Mouse (Mus musculus): ENCODE measurements around the gene Gm5862. TPM values are rescaled to one million over a fixed set of nuclear protein-coding genes. Genes with fewer than 3 reads are reported as not detected.
"Not testable (repeated sequence)": the region's sequence is repeated elsewhere in the genome, so short reads cannot be mapped to it uniquely, and the experiment has no call there.

Gm5862 gene
- polyA plus RNA-seq (2021): not detected

GRCm38 (mm10) chr5:26022816-26023215 is at the start of gene Gm5862:
TSS of gene Gm5862 (minus strand) at chr5:26022916.
- in situ Hi-C loops (cut with MboI; ENCODE audit: low pct_unique_long_range_greater_than_20kb); POLR2A ChIA-PET; CTCF ChIA-PET; DNase-seq (ENCODE audit: low read depth, low spot score); H3K27me3 ChIP-seq; ATAC-seq: not testable (repeated sequence)

- no peak for TF ChIP-seq CTCF (IDR thresholded peaks at IDR 0.05)
- POLR2A ChIA-PET: no interaction called here
- H3K27me3 ChIP-seq: no peaks in the 10 kb centered on the region
- CTCF ChIA-PET: no interaction called here
- in situ Hi-C loops (cut with MboI; ENCODE audit: low pct_unique_long_range_greater_than_20kb): no loop called here
- DNase-seq (ENCODE audit: low read depth, low spot score): no peak
- ATAC-seq: no peak
Observed at GRCm38 (mm10) chr5:26070716-26071115, 48.0 kb upstream of the Gm5862 start.

- H3K27me3 ChIP-seq; DNase-seq (ENCODE audit: low read depth, low spot score); CTCF ChIA-PET; POLR2A ChIA-PET; ATAC-seq; in situ Hi-C loops (cut with MboI; ENCODE audit: low pct_unique_long_range_greater_than_20kb): not testable (repeated sequence)
Observed at GRCm38 (mm10) chr5:26058481-26058880, 35.8 kb upstream of the Gm5862 start, which contains the start of gene Gm7347. TSS of gene Gm7347 (minus strand) at chr5:26058581.

- DNase-seq (ENCODE audit: low read depth, low spot score); in situ Hi-C loops (cut with MboI; ENCODE audit: low pct_unique_long_range_greater_than_20kb); CTCF ChIA-PET; ATAC-seq; H3K27me3 ChIP-seq; POLR2A ChIA-PET: not testable (repeated sequence)
Observed at GRCm38 (mm10) chr5:26039458-26039857, 16.7 kb upstream of the Gm5862 start, which contains the start of gene Speer4a. TSS of gene Speer4a (minus strand) at chr5:26039558.

GRCm38 (mm10) chr5:26007697-26008096 is 15.0 kb downstream of the Gm5862 start:
- ATAC-seq; H3K27me3 ChIP-seq; in situ Hi-C loops (cut with MboI; ENCODE audit: low pct_unique_long_range_greater_than_20kb); POLR2A ChIA-PET; CTCF ChIA-PET; DNase-seq (ENCODE audit: low read depth, low spot score): not testable (repeated sequence)

- ATAC-seq; CTCF ChIA-PET; in situ Hi-C loops (cut with MboI; ENCODE audit: low pct_unique_long_range_greater_than_20kb); DNase-seq (ENCODE audit: low read depth, low spot score); H3K27me3 ChIP-seq; POLR2A ChIA-PET: not testable (repeated sequence)
Observed at GRCm38 (mm10) chr5:26006937-26007695, 15.6 kb downstream of the Gm5862 start.

GRCm38 (mm10) chr5:26004698-26005097 is 18.0 kb downstream of the Gm5862 start, which contains the start of gene Gm1979:
TSS of gene Gm1979 (minus strand) at chr5:26004798.
- CTCF ChIA-PET; DNase-seq (ENCODE audit: low read depth, low spot score); H3K27me3 ChIP-seq; POLR2A ChIA-PET; in situ Hi-C loops (cut with MboI; ENCODE audit: low pct_unique_long_range_greater_than_20kb); ATAC-seq: not testable (repeated sequence)

GRCm38 (mm10) chr5:25988550-25988949 is 34.2 kb downstream of the Gm5862 start, which contains the start of gene Gm21698:
TSS of gene Gm21698 (minus strand) at chr5:25988650.
- POLR2A ChIA-PET; CTCF ChIA-PET; in situ Hi-C loops (cut with MboI; ENCODE audit: low pct_unique_long_range_greater_than_20kb); ATAC-seq; H3K27me3 ChIP-seq; DNase-seq (ENCODE audit: low read depth, low spot score): not testable (repeated sequence)

GRCm38 (mm10) chr5:25972563-25972962 is 50.2 kb downstream of the Gm5862 start, which contains the start of gene Gm21680:
TSS of gene Gm21680 (minus strand) at chr5:25972663.
- CTCF ChIA-PET; DNase-seq (ENCODE audit: low read depth, low spot score); in situ Hi-C loops (cut with MboI; ENCODE audit: low pct_unique_long_range_greater_than_20kb); H3K27me3 ChIP-seq; ATAC-seq; POLR2A ChIA-PET: not testable (repeated sequence)

Other genes with a start within 250 kb of the Gm5862 start
- not detected for gene Gm21663, start 80.5 kb downstream of the Gm5862 start, polyA plus RNA-seq (2021)
- gene Gm21671, start 68.5 kb downstream of the Gm5862 start, polyA plus RNA-seq (2021): not detected
- not detected for gene Gm21680, start 50.3 kb downstream of the Gm5862 start, polyA plus RNA-seq (2021)
- gene Gm21698, start 34.3 kb downstream of the Gm5862 start, polyA plus RNA-seq (2021): not detected
- not detected for gene Gm1979, start 18.1 kb downstream of the Gm5862 start, polyA plus RNA-seq (2021)
- not detected for gene Speer4a, start 16.6 kb upstream of the Gm5862 start, polyA plus RNA-seq (2021)
- not detected for gene Gm7347, start 35.7 kb upstream of the Gm5862 start, polyA plus RNA-seq (2021)
- not detected for gene Gm10471, start 66.4 kb upstream of the Gm5862 start, polyA plus RNA-seq (2021)
- gene 5031410I06Rik, start 82.4 kb upstream of the Gm5862 start, polyA plus RNA-seq (2021): not detected
- not detected for gene Gm10220, start 98.5 kb upstream of the Gm5862 start, polyA plus RNA-seq (2021)
- 0.08 TPM for gene Gm7361, start 234.8 kb upstream of the Gm5862 start, polyA plus RNA-seq (2021)